Mouse (Mus musculus): Measurements from ENCODE around the gene Prkra. TPM values are rescaled to one million over a fixed set of nuclear protein-coding genes. Genes with fewer than 3 reads are reported as not detected.

Prkra gene
- polyA plus RNA-seq (2014; fragmentation: Nextera tagmentation; extraction: Ambion mirVana): 112 and 119 TPM in 2 replicates

- peak; percentile 97 for DNase-seq (ENCODE audit: low spot score)
- 0% methylated on average over 41 of the region's 42 CpGs for WGBS
- Histone ChIP-seq H3K9ac (peak within 1 kb of the TSS; percentile 70), H3K4me2 (replicated peaks) (peak within 1 kb of the TSS; percentile 75), H3K36me3 (replicated peaks; ENCODE audit: control insufficient read depth, insufficient read depth) (peaks cover 7% of the 10 kb centered on the region), H3K27ac (peak within 1 kb of the TSS; percentile 89), H3K4me3 (replicated peaks; ENCODE audit: low read length) (peak within 1 kb of the TSS; percentile 66), H3K9me3 (ENCODE audit: control insufficient read depth, low read length) (no peaks in the 10 kb centered on the region), H3K27me3 (ENCODE audit: control insufficient read depth, insufficient read depth, low read length) (no peaks in the 10 kb centered on the region), H3K4me1 (replicated peaks; ENCODE audit: control insufficient read depth, insufficient read depth, low read length) (peaks cover 18% of the 10 kb centered on the region)
- ATAC-seq (ENCODE audit: low FRiP score): peak; percentile 99
Observed at GRCm38 (mm10) chr2:76647883-76648570, at the start of gene Prkra, which contains the start of gene Pjvk. Prkra (minus strand) TSS chr2:76648015. Pjvk (plus strand) TSS chr2:76648476.

- Histone ChIP-seq H3K9me3 (ENCODE audit: control insufficient read depth, low read length) (no peaks in the 10 kb centered on the region), H3K9ac (no peak overlapping the region), H3K4me1 (replicated peaks; ENCODE audit: control insufficient read depth, insufficient read depth, low read length) (no peaks in the 10 kb centered on the region), H3K27ac (no peak overlapping the region), H3K36me3 (replicated peaks; ENCODE audit: control insufficient read depth, insufficient read depth) (peaks cover 70% of the 10 kb centered on the region), H3K27me3 (ENCODE audit: control insufficient read depth, insufficient read depth, low read length) (no peaks in the 10 kb centered on the region), H3K4me3 (replicated peaks; ENCODE audit: low read length) (no peak overlapping the region), H3K4me2 (replicated peaks) (no peak overlapping the region)
- ATAC-seq (ENCODE audit: low FRiP score): no peak
- WGBS: 89% methylated on average over 6 of the region's 6 CpGs
- DNase-seq (ENCODE audit: low spot score): no peak
Observed at GRCm38 (mm10) chr2:76695290-76695689, 47.5 kb upstream of the Prkra start.

DNA sequence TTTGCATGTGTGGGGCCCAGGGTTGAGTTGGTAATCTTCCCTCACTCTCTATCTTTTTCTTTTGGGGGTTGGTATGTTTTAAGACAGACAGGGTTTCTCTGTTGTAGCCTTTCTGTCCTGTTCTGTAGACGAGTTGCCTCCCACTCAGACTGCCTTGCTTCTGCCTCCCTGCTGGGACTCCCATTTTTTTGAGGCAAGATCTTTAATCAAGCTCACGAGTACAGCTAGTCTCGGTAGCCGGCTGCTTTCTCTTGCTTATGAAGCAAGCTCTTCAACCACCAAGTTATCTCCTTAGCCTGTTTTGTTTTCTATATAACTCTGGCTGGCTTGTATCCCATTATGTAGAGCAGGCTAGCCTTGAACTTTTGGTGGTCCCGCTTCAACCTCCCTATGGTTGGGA is 46.0 kb upstream of the Prkra start:
- Histone ChIP-seq H3K4me3 (replicated peaks; ENCODE audit: low read length) (no peak overlapping the region), H3K27me3 (ENCODE audit: control insufficient read depth, insufficient read depth, low read length) (no peaks in the 10 kb centered on the region), H3K9ac (no peak overlapping the region), H3K4me1 (replicated peaks; ENCODE audit: control insufficient read depth, insufficient read depth, low read length) (no peaks in the 10 kb centered on the region), H3K9me3 (ENCODE audit: control insufficient read depth, low read length) (no peaks in the 10 kb centered on the region), H3K27ac (no peak overlapping the region), H3K36me3 (replicated peaks; ENCODE audit: control insufficient read depth, insufficient read depth) (peaks cover 78% of the 10 kb centered on the region), H3K4me2 (replicated peaks) (no peak overlapping the region)
- ATAC-seq (ENCODE audit: low FRiP score): no peak
- 84% methylated on average over 5 of the region's 5 CpGs for WGBS
- no peak for DNase-seq (ENCODE audit: low spot score)

- ATAC-seq (ENCODE audit: low FRiP score): no peak
- Histone ChIP-seq H3K27ac (no peak overlapping the region), H3K9me3 (ENCODE audit: control insufficient read depth, low read length) (no peaks in the 10 kb centered on the region), H3K4me3 (replicated peaks; ENCODE audit: low read length) (no peak overlapping the region), H3K27me3 (ENCODE audit: control insufficient read depth, insufficient read depth, low read length) (no peaks in the 10 kb centered on the region), H3K9ac (no peak overlapping the region), H3K4me2 (replicated peaks) (no peak overlapping the region), H3K36me3 (replicated peaks; ENCODE audit: control insufficient read depth, insufficient read depth) (peaks cover 89% of the 10 kb centered on the region), H3K4me1 (replicated peaks; ENCODE audit: control insufficient read depth, insufficient read depth, low read length) (no peaks in the 10 kb centered on the region)
- 90% methylated on average over 12 of the region's 12 CpGs for WGBS
- DNase-seq (ENCODE audit: low spot score): no peak
Observed at GRCm38 (mm10) chr2:76690436-76691204, 42.8 kb upstream of the Prkra start.

- DNase-seq (ENCODE audit: low spot score) (no peak), ATAC-seq (ENCODE audit: low FRiP score) (no peak)
- no peak overlapping the region for H3K27ac ChIP-seq
- H3K36me3 ChIP-seq (replicated peaks; ENCODE audit: control insufficient read depth, insufficient read depth): peaks cover 88% of the 10 kb centered on the region
- H3K4me1 ChIP-seq (replicated peaks; ENCODE audit: control insufficient read depth, insufficient read depth, low read length): no peaks in the 10 kb centered on the region
- H3K9me3 ChIP-seq (ENCODE audit: control insufficient read depth, low read length): no peaks in the 10 kb centered on the region
- WGBS: 78% methylated on average over 7 of the region's 7 CpGs
- H3K4me2 ChIP-seq (replicated peaks): no peak overlapping the region
- H3K4me3 ChIP-seq (replicated peaks; ENCODE audit: low read length): no peak overlapping the region
- no peak overlapping the region for H3K9ac ChIP-seq
- H3K27me3 ChIP-seq (ENCODE audit: control insufficient read depth, insufficient read depth, low read length): no peaks in the 10 kb centered on the region
Observed at GRCm38 (mm10) chr2:76688162-76688561, 40.3 kb upstream of the Prkra start.

DNA sequence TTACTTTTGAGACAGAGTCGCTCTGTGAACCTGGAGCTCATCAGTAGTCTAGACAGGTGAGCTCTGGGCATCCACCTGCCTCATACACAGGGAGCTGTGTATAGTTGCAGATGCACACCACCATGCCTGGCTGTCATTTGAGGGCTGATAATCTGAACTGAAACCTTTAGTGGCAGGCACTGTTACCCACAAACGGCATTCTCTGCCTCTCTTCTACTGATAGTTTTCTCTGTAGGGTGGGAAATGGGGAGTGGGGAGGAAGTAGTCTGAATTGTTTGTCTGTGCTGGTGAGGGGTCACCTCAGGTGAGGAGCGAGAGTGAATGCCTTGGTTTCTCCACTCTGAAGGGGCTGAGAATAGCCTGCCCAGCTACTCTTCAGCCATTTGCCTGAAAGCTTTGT is 39.8 kb upstream of the Prkra start:
- peaks cover 88% of the 10 kb centered on the region for H3K36me3 ChIP-seq (replicated peaks; ENCODE audit: control insufficient read depth, insufficient read depth)

DNA sequence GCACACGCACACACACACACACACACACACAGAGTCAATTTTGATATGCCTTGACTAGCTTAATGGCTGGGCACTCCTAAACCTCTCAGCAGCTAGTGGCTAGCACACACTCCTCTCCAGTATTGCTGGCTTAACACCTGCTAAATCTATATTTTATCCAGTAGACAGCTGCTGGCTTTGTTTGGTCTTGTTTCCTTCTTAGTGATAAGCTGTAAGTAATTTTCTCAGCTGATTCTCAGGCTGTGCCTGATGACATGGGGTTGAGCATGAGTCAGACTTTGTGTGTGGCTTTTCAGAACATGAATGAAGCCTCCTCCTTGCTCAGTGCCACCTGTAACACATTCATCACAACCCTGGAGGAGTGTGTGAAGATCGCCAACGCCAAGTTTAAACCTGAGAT is 39.2 kb upstream of the Prkra start:
- DNase-seq (ENCODE audit: low spot score): no peak
- WGBS: 96% methylated on average over 3 of the region's 3 CpGs
- Histone ChIP-seq H3K9me3 (ENCODE audit: control insufficient read depth, low read length) (no peaks in the 10 kb centered on the region), H3K36me3 (replicated peaks; ENCODE audit: control insufficient read depth, insufficient read depth) (peaks cover 88% of the 10 kb centered on the region), H3K4me3 (replicated peaks; ENCODE audit: low read length) (no peak overlapping the region), H3K4me1 (replicated peaks; ENCODE audit: control insufficient read depth, insufficient read depth, low read length) (no peaks in the 10 kb centered on the region), H3K27ac (no peak overlapping the region), H3K9ac (no peak overlapping the region), H3K4me2 (replicated peaks) (no peak overlapping the region), H3K27me3 (ENCODE audit: control insufficient read depth, insufficient read depth, low read length) (no peaks in the 10 kb centered on the region)
- ATAC-seq (ENCODE audit: low FRiP score): no peak

More for the DNA sequence above, 39.8 kb upstream of the Prkra start:
- H3K27ac ChIP-seq: no peak overlapping the region
- H3K27me3 ChIP-seq (ENCODE audit: control insufficient read depth, insufficient read depth, low read length): no peaks in the 10 kb centered on the region
- ATAC-seq (ENCODE audit: low FRiP score): no peak
- H3K4me1 ChIP-seq (replicated peaks; ENCODE audit: control insufficient read depth, insufficient read depth, low read length): no peaks in the 10 kb centered on the region
- H3K9ac ChIP-seq: no peak overlapping the region
- H3K9me3 ChIP-seq (ENCODE audit: control insufficient read depth, low read length): no peaks in the 10 kb centered on the region
- WGBS: 92% methylated on average over 3 of the region's 3 CpGs
- no peak for DNase-seq (ENCODE audit: low spot score)
- no peak overlapping the region for H3K4me2 ChIP-seq (replicated peaks)
- H3K4me3 ChIP-seq (replicated peaks; ENCODE audit: low read length): no peak overlapping the region

- peaks cover 3% of the 10 kb centered on the region; the same call in 1 of the 2 replicates for H3K4me1 ChIP-seq (replicated peaks; ENCODE audit: control insufficient read depth, insufficient read depth, low read length)
- DNase-seq (ENCODE audit: low spot score) (no peak), ATAC-seq (ENCODE audit: low FRiP score) (no peak)
- peaks cover 63% of the 10 kb centered on the region for H3K36me3 ChIP-seq (replicated peaks; ENCODE audit: control insufficient read depth, insufficient read depth)
- no peaks in the 10 kb centered on the region for H3K27me3 ChIP-seq (ENCODE audit: control insufficient read depth, insufficient read depth, low read length)
- H3K27ac ChIP-seq: no peak overlapping the region
- no peak overlapping the region for H3K9ac ChIP-seq
- H3K9me3 ChIP-seq (ENCODE audit: control insufficient read depth, low read length): no peaks in the 10 kb centered on the region
- 84% methylated on average over 8 of the region's 8 CpGs for WGBS
- no peak overlapping the region for H3K4me3 ChIP-seq (replicated peaks; ENCODE audit: low read length)
- no peak overlapping the region for H3K4me2 ChIP-seq (replicated peaks)
Observed at GRCm38 (mm10) chr2:76682301-76682700, 34.5 kb upstream of the Prkra start.

GRCm38 (mm10) chr2:76676401-76677226 is 28.8 kb upstream of the Prkra start:
- Histone ChIP-seq H3K36me3 (replicated peaks; ENCODE audit: control insufficient read depth, insufficient read depth) (peaks cover 8% of the 10 kb centered on the region; the same call in 1 of the 2 replicates), H3K9ac (peak overlapping the region; percentile 89), H3K9me3 (ENCODE audit: control insufficient read depth, low read length) (no peaks in the 10 kb centered on the region), H3K27me3 (ENCODE audit: control insufficient read depth, insufficient read depth, low read length) (no peaks in the 10 kb centered on the region), H3K4me1 (replicated peaks; ENCODE audit: control insufficient read depth, insufficient read depth, low read length) (peaks cover 26% of the 10 kb centered on the region), H3K4me2 (replicated peaks) (peak overlapping the region; percentile 83), H3K4me3 (replicated peaks; ENCODE audit: low read length) (peak overlapping the region; percentile 87), H3K27ac (no peak overlapping the region)
- ATAC-seq (ENCODE audit: low FRiP score): no peak
- DNase-seq (ENCODE audit: low spot score): no peak
- 54% methylated on average over 13 of the region's 13 CpGs for WGBS
